Mouse (Mus musculus): ENCODE results near the gene S1pr2.
"Not testable (repeated sequence)": the region's sequence is repeated elsewhere in the genome, so short reads cannot be mapped to it uniquely, and the experiment has no call there.

Gene S1pr2

GRCm38 (mm10) chr9:20976216-20976960 lies at the start of gene S1pr2:
Gene S1pr2, minus strand, starts transcription at chr9:20976781.
- DNase-seq = peak; percentile 76

DNA sequence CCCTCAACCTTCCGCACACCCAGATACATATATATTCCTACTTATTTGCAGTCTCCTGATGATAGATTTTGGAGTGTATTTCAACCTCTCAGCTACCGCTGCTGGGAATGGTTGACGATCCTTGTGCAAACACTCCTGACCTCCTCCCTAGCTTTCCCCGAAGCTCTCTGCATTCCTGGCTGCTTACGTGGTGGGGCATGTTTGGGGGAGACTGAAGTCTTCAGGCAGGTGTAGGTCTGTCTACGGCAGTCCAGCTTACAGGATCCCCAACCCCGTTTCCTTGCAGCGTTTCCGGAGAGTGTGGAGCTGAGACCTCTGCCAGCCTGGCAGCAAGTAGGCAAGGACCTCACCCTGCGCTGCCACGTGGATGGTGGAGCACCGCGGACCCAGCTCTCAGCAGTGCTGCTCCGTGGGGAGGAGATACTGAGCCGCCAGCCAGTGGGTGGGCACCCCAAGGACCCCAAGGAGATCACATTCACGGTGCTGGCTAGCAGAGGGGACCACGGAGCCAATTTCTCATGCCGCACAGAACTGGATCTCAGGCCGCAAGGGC lies 48.8 kb upstream of the S1pr2 start:
- no peak for DNase-seq

GRCm38 (mm10) chr9:21022726-21023125 lies 46.1 kb upstream of the S1pr2 start:
- DNase-seq = no peak

- no peak for DNase-seq
These were observed 45.7 kb upstream of the S1pr2 start for GRCm38 (mm10) chr9:21022288-21022687.

- no peak for DNase-seq
These were observed 44.8 kb upstream of the S1pr2 start for GRCm38 (mm10) chr9:21021363-21021762.

DNA sequence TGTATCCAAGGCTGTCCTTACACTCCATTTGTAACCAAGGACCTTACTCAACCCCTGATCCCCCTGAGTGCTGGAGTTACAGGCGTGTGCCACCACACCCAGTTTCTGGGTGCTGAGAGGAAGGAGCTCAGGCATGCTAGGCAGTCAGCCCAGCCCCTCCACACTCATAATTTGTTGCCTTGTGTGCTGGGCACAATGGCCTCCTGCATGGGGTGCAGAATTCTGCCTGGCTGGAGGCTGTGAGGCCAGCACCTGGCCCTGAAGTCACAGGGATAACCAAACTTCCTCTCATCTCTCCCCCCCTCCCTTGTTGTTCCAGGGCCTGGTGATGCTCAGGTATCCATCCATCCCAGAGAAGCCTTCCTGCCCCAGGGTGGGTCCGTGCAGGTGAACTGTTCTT lies 42.0 kb upstream of the S1pr2 start:
- DNase-seq = no peak

GRCm38 (mm10) chr9:21017177-21017575 lies 40.6 kb upstream of the S1pr2 start:
- peak; percentile 56 for DNase-seq

DNA sequence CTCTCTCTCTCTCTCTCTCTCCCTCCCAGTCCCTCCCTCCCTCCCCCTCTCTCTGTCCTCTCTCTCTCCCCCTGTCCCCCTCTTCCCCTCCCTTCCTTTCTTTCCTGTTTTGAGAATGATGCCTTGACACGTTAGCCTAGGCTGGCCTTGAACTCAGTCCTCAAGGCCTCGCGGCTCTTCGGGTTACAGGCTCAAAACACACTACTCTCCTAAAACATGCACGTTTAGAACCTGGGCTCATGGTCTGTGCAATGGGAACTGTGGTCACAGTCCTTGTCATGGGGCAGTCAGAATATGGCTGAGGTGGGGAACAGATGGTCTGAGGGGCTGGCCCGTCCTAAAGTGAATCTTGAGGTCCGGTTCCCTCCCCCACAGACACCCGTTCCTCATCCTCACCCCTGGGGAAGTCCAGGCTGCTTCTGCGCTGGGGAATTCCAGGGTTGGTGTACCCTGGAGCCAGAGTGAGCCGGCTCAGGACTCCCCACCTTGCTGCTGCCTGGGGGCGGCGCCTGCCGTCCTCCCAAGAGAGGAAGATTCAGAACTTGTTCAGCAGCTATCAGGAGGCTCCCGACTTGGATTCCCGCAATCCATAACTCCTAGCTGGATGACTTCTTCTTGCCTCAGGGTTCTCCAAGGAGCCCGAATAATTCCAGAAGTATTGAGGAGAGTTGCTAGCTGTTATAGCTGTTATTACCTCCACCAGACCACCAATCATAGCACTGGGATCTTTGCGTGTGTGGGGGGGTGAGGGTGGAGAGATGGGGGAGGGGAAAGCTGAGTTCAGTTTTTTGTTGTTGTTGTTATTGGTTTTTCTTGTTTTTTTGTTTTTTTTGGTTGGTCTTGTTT lies 40.0 kb upstream of the S1pr2 start:
- DNase-seq = peak; percentile 54

- DNase-seq = peak; percentile 88
These were observed 39.1 kb upstream of the S1pr2 start, which contains the start of gene Icam1 for GRCm38 (mm10) chr9:21015571-21016130. Gene Icam1, plus strand, starts transcription at chr9:21015985.

DNA sequence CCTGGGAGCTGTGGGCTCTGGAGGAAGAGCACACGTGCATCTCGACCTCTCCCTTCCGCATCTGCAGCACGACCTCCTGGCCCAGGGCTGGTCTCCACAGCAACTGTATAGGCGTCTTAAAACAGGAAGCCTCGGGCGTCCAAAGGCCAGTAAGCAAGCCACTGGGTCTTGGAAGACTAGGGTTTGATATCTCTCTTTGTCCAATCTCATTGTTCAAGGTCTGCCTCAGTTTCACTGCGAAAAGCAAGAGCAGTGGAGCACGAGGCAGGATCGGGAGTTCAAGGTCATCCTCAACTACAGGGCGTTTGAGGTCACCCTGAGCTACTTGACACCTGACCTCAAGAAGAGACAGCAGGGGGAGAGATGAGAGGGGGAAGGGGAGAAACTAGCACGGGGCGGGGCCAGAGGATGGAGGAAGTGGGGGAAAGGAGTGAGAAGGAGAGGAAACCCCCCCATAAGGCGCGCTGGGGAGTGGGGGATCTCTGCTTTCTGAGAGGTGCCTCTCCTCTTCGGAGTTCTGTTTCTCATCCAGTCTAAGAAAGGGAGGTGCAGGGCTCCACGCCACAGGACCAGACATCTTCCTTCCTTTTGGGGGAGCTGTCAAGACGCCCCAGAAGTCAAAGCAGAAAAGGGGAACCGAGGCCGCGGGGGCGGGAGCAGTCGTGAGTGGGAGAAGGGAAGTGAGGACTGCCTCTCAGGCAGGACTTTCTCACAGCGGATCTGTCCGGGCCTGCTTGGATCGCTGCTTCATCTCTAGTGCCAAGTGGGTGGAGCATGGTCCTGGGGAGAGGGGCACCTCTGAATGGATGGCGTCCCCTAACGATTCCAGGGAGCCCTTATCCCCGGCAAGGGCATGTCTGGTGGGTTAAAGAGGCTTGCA lies 38.4 kb upstream of the S1pr2 start:
- DNase-seq = peak; percentile 82

- DNase-seq = no peak
These were observed 35.8 kb upstream of the S1pr2 start for GRCm38 (mm10) chr9:21012368-21012767.

- no peak for DNase-seq
These were observed 35.3 kb upstream of the S1pr2 start for GRCm38 (mm10) chr9:21011846-21012312.

DNA sequence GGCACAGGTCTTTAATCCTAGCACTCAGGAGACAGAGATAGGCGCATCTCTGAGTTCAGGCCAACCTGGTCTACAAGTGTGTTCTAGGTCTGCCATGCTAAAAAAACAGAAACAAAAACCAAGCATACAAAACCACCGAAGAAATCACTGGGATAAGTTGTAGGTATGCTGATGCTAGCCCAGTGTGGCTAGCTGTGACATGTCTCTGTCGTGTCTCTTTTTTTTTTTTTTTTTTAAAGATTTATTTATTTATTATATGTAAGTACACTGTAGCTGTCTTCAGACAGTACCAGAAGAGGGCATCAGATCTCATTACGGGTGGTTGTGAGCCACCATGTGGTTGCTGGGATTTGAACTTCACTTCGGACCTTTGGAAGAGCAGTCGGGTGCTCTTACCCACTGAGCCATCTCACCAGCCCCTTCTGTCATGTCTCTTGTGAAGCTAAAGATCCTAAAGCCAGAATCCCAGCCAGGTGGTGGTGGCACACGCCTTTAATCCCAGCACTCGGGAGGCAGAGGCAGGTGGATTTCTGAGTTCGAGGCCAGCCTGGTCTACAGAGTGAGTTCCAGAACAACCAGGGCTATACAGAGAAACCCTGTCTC lies 34.5 kb upstream of the S1pr2 start:
- DNase-seq = not testable (repeated sequence)

DNA sequence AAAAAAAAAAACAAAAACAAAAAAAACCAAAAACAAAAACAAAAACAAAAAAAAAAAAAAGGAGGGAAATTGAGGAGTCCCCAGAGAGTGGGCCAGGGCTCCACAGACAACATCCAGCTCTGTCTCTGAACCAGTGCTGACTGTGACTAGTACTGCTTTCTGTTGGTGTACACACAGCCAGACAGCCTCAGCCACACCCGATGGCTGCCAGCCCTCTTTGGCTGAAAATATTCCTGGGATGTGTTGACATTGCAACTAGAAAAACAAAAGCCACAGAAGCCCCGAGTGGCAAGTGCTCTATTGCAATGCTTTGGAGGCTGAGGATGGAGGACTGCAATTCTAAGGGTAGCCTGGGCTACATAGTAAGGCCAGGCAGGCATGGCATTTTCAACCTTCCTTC lies 33.8 kb upstream of the S1pr2 start:
- DNase-seq = no peak

- no peak for DNase-seq
These were observed 31.4 kb upstream of the S1pr2 start for GRCm38 (mm10) chr9:21008007-21008406.

- DNase-seq = no peak
These were observed 30.9 kb upstream of the S1pr2 start for GRCm38 (mm10) chr9:21007313-21007952.

DNA sequence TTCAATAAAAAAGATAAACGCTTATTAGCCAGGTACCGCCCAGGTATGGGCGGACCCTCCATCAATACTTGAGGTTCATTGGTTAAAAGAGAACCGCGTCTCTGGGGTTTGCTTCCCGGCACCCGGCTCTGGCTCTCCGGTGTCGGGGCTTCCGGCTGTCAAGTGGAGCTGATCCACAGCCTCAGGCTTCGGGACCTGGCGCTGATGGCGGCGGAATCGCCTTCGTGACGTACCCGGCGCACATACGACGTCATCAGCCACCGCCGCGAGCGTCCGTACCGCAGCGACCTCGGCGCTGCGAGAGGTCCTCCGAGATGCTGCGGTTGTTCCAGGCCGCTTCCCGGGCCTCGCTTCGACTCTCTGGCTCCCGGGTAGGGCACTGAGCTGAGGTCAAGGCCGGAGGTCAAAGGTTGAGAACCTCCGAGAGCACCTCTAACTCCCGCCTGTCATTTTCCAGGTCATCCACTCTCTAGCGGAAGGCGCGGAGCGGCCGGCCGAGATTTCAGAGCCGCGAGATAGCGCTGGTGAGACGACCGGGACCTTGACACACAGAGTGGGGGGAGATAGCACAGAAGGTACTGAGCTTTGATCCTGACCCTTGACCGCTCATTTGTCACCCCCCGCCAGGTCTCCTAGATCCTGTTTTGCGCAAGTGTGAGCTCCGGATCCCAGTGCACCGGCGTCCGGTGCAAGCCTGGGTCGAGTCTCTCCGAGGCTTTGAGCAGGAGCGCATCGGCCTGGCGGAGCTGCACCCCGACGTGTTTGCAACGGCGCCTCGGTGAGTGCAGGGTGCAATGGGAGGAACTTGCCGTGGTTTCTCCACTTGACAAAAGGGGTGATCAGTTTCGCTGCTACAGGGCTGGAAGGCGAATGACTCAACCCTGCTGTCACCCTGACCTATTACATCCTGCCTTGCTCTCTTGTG lies 26.3 kb upstream of the S1pr2 start, which contains the start of gene Mrpl4:
Gene Mrpl4 (plus strand): TSS at position 112 of the 925 bp plus-strand sequence.
- peak; percentile 93 for DNase-seq

DNA sequence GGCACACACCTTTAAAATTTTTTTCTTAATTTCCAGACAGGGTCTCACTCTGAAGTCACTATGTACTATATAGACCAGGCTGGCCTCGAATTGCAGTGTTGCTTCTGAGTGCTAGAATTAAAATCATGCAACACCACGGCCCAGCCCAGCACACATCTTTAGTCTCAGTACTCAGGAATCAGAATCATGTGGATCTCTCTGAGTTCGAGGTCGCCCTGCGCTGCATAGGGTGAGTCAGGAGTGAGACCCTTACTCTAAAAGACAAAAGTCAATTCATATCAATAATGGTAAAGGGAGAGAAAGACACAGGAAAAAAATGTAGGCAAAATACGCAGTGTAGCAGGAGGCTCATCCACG lies 25.7 kb upstream of the S1pr2 start:
- DNase-seq = no peak

- no peak for DNase-seq
These were observed 25.1 kb upstream of the S1pr2 start for GRCm38 (mm10) chr9:21001651-21002200.

DNA sequence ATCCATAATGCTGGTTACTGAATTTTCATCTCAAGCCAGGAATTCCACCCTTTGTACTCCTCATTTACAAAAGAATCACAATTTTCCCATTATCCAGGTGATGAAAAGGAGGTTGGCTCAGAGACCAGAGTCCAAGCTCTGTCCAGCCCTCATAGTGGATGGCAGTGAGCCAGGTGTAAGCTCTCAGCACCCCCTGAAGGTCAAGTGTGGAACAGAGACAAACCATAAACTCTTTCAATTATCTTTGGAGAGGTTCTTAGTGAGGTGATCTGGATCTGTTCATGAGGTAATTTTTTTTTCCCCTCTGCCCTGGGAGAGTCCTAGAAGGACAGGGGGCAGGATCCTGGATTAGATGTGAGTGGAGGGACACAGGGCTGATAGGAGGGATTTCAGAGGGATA lies 24.2 kb upstream of the S1pr2 start:
- DNase-seq = no peak
